Mouse (Mus musculus): ENCODE data around the gene Ap1m1. TPM values are rescaled to one million over a fixed set of nuclear protein-coding genes. Genes with fewer than 3 reads are reported as not detected.

The Ap1m1 gene
- total RNA-seq, 2 experiments from 2014 or later, result 53.1 to 106 TPM

DNA sequence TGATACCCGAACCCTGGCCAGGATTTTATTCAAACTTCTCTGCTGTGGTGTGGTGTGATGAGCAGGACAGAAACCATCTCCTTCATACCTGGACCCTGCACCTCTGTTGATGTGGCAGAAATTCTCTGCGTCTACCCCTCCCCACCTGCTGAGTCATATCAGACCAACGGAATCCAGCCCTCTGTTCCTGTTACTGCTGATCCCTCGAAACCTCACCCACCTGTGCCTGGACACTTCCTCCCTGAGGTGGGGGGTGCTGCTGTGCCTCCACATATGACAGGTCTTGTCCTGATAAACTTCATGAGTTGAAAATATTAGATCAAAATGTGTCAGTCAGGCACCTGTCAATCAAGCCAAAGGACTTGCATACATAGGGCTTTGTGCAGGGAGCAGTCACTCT, 45.5 kb downstream of the Ap1m1 start:
- peak; percentile 67 for ATAC-seq (ENCODE audit: poor library complexity, severe bottlenecking)

DNA sequence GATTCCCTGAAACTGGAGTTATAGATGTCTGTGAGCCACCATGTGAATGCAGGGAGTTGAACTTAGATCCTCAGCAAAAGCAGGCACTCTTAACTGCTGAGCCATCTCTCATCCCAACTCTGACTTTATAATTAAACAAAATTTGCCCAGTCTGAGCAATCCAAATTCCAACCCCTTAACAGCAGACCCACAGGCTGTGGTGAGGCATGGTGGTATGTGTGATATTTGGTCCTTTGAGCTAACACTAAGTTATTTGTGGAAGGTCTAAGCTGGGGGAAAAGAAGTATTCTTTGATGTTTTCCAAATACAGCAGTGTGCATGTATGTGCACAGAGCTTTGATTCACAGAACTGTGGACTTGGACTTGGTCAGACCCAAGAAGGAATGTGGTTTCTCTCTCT, 49.2 kb downstream of the Ap1m1 start:
- ATAC-seq (ENCODE audit: poor library complexity, severe bottlenecking), result no peak

DNA sequence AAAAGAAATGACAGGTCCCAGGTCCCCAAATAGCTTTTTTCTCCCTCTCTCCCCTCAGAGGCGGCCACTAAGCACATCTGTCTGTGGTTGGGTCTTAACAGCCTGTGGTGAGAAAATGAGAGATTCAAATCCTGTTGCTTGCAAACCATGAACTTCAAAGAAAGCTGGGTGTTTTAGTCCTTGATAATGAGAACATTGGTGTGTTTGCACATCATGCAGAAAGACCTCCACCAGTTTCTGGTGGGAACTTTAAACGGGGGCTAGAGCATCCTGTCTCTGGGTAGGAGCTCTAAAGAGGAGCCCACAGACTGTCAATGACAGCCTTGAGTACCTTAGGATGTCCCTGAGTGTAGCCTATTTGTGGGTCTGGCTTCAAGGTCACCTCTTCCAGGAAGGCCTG, 51.3 kb downstream of the Ap1m1 start:
- no peak for ATAC-seq (ENCODE audit: poor library complexity, severe bottlenecking)

DNA sequence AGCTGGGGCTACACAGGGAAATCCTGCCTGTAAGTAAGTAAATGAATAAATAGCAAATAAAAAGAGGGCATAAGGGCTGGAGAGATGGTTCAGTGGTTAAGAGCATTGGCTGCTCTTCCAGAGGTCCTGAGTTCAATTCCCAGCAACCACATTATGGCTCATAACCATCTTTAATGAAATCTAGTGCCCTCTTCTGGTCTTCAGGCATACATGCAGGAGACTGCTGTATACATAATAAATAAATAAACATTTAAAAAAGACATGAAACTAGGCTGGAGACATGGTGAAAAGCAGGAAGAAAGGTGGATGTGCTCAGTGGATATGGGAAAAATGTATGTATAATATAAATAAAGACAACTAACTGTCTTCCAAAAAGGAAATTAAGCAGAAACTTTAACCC, 53.5 kb downstream of the Ap1m1 start:
- ATAC-seq (ENCODE audit: poor library complexity, severe bottlenecking), result no peak

DNA sequence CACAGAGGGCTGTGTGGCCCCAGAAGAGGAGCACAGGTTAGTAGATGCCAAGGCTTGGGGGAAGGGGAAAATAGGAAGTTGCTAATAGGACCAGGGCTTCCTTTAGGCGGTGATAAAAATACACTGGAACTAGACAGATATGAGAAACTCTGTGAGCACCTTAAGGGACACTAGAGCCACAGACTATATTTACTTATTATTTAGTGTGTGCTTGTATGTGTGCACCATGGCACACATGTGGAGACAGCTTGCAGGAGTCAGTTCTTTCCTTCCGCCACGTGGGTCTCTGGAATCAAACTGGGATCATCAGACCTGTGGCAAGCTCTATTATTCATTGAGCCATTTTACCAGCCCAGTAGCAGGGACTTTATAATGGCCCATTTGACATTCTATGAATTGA, 55.3 kb downstream of the Ap1m1 start:
- peak; percentile 55 for ATAC-seq (ENCODE audit: poor library complexity, severe bottlenecking)

DNA sequence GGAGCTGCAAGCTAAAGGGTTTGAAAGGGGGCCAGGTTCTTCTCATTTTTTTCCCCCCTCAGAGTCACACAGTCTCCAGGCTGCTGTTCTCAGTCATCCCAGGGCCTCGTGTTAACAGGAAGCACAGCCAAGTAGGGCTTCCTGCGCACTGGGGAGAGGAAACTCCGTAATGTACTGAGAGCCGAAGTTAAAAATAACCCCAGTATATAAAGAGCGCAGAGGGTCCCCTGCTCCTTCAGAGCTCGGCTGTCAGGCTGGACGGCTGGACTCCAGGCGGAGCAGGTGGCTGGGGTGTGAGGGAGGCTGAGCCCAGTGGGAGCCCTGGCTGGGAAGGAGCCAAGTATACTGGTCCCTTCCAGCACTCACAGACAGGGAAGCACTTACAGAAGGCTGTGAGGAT, 55.9 kb downstream of the Ap1m1 start:
- ATAC-seq (ENCODE audit: poor library complexity, severe bottlenecking), result peak; percentile 71

DNA sequence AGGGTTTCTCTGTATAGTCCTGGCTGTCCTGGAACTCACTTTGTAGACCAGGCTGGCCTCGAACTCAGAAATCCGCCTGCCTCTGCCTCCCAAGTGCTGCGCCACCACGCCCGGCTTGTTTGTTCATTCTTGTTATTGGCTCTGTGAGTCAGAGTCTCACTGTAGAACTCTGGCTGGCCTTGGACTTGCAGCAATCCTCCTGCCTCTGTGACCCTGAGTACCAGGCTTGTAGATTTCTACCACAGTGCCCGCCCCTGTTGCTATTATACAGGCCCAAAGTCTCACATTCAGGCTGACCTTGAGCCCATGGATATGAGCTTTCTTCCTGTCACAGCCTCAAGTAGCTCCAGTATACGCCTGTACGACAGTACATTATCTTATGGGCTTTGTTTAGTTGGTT, 56.7 kb downstream of the Ap1m1 start:
- no peak for ATAC-seq (ENCODE audit: poor library complexity, severe bottlenecking)

DNA sequence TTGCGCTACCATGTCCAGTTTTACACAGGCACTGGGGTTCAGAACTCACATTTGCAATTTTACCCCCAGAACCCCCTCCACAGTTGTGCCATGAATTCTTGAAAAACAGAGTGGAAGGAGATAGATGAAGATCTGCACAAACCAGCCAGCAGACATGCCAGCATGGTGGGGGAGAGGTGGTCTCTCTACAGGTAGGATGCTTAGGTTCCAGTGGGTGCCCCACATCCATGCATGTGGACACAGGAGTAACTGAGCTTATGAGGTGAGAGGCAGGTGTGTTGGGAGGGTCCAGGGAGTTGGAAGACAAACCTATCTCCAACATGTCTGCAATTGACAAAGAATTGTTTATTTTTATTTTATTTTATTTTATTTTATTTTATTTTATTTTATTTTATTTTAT, 59.1 kb downstream of the Ap1m1 start:
- no peak for ATAC-seq (ENCODE audit: poor library complexity, severe bottlenecking)

DNA sequence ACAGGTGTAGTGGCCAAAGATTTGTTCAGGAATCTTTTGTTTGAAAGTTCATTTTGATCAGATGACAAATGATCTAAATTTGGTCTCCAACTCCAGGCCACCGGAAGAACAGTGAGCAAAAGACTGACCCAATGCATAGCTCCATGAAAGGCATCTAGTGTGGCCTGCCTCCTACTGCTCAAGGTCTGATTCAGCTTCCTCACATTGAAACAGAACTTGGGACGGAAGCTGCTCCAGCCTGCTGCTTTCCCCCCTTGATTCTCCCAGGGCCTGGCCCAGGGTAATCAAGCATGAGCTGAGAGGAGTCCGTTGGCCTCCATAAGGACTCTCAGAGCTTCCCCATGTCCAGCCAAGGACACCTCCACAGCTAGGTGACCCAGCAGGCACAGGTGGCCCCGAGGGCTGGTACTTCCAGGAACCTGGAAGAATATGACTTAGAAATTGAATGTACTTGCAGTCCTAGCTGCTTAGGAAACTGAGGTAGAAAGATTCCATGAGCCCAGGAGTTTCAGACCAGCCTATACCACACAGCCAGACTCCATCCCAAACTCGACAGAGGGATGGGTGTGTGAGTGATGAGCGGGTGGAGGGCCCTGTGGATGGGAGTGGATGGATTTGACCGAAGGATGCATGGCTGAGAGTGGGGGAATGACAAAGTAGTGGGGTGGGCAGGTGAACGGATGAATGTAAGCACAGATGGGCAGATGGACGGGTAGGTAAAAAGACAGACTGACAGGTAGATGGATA, 61.0 kb downstream of the Ap1m1 start:
- ATAC-seq (ENCODE audit: poor library complexity, severe bottlenecking), result no peak

DNA sequence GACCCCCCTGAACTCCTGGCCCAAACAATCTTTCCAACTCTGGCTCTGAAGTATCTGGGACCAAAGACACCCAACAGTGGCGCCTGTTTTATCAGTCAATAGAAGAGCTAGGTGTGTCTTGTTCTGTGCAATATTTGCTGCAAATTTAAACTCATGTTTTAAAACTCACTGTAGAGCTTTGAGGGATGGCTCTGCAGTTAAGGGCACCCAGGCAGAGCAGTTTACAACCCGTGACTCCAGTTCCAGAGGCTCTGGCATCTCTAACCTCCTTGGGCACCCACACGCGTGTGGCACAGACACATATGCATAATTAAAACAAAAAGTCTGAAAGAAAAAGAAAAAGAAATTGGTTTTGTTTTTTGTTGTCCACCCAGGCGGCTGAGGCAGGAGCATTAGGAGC, 61.7 kb downstream of the Ap1m1 start:
- no peak for ATAC-seq (ENCODE audit: poor library complexity, severe bottlenecking)

DNA sequence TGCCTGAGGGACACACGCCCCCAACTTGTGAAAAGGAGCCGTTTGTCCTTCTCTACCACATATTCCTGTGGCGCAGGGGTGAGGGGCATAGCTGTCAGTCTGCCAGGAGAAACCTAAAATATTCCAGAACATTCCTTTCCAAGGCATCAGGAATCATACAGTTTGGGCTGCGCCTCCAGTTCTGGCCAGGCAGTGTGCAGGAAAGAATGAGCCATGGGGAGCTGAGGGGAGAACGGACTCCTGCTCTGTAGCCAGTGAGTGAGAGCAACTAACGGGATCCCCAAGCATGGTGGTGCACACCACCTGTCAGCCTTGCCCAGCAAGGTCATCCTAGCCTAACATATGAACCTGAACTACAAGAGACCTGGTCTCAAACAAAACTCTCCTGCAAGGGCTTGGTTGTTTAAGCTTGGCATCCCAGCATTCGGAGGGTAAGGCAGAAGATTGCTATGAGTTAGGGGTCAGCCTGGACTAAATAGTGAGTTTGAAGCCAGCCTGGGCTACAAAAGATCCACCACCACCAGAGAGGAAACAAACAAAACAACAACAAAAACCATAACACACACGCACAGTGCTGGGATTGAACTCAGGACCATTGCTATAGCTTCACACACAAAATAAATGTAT, 63.3 kb downstream of the Ap1m1 start:
- no peak for ATAC-seq (ENCODE audit: poor library complexity, severe bottlenecking)

DNA sequence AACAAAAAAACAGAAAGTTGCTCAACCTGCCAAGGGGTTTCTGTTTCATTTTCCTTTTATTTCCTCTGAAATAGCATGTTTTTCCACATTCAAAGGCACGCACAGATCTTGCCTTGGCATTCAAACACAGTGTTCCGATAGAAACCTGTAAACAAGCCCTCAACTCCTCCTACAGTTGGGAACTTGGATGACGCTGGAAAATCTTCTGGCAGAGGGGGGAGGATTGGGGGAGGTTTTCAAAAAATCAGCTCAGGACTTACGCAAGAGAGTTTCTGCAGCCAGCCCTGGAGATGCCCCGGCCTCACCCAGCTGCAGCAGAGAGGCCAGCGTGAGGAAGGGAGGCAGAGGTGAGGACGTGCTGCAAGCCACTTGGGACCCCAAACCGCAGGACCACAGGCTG, 63.8 kb downstream of the Ap1m1 start:
- ATAC-seq (ENCODE audit: poor library complexity, severe bottlenecking), result peak; percentile 92

DNA sequence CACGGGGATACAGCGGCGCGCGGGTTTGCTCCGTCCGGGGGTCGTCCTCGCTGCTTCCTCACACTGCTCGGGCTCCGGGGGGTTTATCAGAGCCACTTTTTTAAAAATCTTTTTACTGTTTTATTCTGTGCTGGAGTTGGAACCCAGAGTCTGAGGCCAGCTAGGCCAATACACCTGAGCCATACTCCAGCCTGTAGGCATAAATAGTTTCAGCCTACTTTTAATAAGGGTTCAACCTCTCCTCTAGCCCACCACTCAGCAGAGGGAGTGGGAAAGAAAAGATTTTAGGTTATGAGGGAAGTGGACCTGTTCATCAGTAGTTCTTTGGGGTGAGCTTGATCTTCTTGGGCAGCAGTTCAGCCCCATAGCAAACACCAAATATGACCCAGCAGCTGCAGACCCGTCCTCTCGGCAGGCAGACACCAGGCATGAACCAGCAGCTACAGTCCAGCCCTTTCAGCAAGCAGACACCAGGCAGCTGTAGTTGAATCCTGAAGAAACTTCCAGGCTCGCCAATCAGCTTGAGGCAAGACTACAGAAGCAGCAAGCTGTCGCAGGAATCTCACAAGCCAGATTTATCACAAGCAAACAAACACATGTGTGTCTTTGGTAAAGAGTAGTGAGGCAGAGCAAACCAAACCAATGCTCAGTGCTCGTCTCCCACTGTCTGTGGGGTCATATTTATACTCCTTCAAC, 65.5 kb downstream of the Ap1m1 start, which contains the start of gene Gm10282:
Gene Gm10282 (minus strand): TSS at position 51 of the 696 bp plus-strand sequence.
- ATAC-seq (ENCODE audit: poor library complexity, severe bottlenecking), result no peak

DNA sequence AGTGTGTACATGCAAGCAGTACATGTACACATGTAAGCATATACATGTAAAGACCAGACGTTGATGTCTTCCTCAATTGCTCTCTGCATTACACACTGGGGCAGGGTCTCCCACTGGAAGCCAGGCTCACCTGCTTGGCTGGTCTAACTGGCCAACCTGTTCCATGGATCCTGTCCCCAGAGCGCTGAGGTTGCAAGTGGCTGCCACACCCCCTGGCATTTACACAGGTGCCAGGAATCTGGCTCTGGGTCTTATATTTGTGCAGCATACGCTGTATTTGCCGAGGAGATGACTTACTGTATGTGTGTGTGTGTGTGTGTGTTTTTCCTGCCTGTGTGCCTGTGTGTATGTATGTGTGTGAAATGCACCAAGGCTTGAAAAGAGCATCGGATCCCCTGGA, 67.1 kb downstream of the Ap1m1 start:
- ATAC-seq (ENCODE audit: poor library complexity, severe bottlenecking), result no peak

Other genes with a start within 250 kb of the Ap1m1 start
- 107 and 114 TPM in 2 replicates for gene Cyp4f18, start 230.4 kb upstream of the Ap1m1 start, total RNA-seq (2015)
- 65.9 and 74.6 TPM in 2 replicates for gene Cyp4f18, start 230.4 kb upstream of the Ap1m1 start, total RNA-seq (2017)
- not detected in 2 replicates for gene Olfr372, start 198.8 kb upstream of the Ap1m1 start, total RNA-seq (2015)
- 0.18 and 0.37 TPM in 2 replicates for gene Olfr372, start 198.8 kb upstream of the Ap1m1 start, total RNA-seq (2017)
- not detected in 2 replicates for gene Olfr373, start 156.8 kb upstream of the Ap1m1 start, total RNA-seq (2015)
- gene Olfr373, start 156.8 kb upstream of the Ap1m1 start, total RNA-seq (2017), result not detected in 2 replicates
- not detected in 2 replicates for gene Olfr374, start 133.0 kb upstream of the Ap1m1 start, total RNA-seq (2015)
- gene Olfr374, start 133.0 kb upstream of the Ap1m1 start, total RNA-seq (2017), result not detected in 2 replicates
- gene Tpm4, start 105.0 kb upstream of the Ap1m1 start, total RNA-seq (2015), result 301 and 308 TPM in 2 replicates
- gene Tpm4, start 105.0 kb upstream of the Ap1m1 start, total RNA-seq (2017), result 515 and 545 TPM in 2 replicates
- 63.8 and 66.5 TPM in 2 replicates for gene Rab8a, start 78.8 kb upstream of the Ap1m1 start, total RNA-seq (2015)
- 436 and 580 TPM in 2 replicates for gene Rab8a, start 78.8 kb upstream of the Ap1m1 start, total RNA-seq (2017)
- 8.3 and 12.3 TPM in 2 replicates for gene Hsh2d, start 50.4 kb upstream of the Ap1m1 start, total RNA-seq (2015)
- gene Hsh2d, start 50.4 kb upstream of the Ap1m1 start, total RNA-seq (2017), result 6.7 and 6.9 TPM in 2 replicates
- 0.21 TPM in 1 of 2 replicates, not detected in the other for gene Cib3, start 27.2 kb upstream of the Ap1m1 start, total RNA-seq (2015)
- 0.16 and 0.55 TPM in 2 replicates for gene Cib3, start 27.2 kb upstream of the Ap1m1 start, total RNA-seq (2017)
- not detected in 2 replicates for gene Gm11034, start 26.4 kb upstream of the Ap1m1 start, total RNA-seq (2015)
- not detected in 2 replicates for gene Gm11034, start 26.4 kb upstream of the Ap1m1 start, total RNA-seq (2017)
- gene Fam32a, start 20.3 kb upstream of the Ap1m1 start, total RNA-seq (2015), result 68.0 and 69.3 TPM in 2 replicates
- gene Fam32a, start 20.3 kb upstream of the Ap1m1 start, total RNA-seq (2017), result 57.1 and 62.0 TPM in 2 replicates
- 40.0 and 43.6 TPM in 2 replicates for gene Gm10282, start 65.2 kb downstream of the Ap1m1 start, total RNA-seq (2015)
- 40.6 and 43.1 TPM in 2 replicates for gene Gm10282, start 65.2 kb downstream of the Ap1m1 start, total RNA-seq (2017)
- 70.6 and 72.1 TPM in 2 replicates for gene Klf2, start 79.0 kb downstream of the Ap1m1 start, total RNA-seq (2015)
- 18.9 and 25.5 TPM in 2 replicates for gene Klf2, start 79.0 kb downstream of the Ap1m1 start, total RNA-seq (2017)
- 45.7 and 53.4 TPM in 2 replicates for gene Eps15l1, start 181.4 kb downstream of the Ap1m1 start, total RNA-seq (2015)
- gene Eps15l1, start 181.4 kb downstream of the Ap1m1 start, total RNA-seq (2017), result 41.9 and 46.5 TPM in 2 replicates
- gene Calr3, start 203.9 kb downstream of the Ap1m1 start, total RNA-seq (2015), result 0.62 TPM in 1 of 2 replicates, not detected in the other
- gene Calr3, start 203.9 kb downstream of the Ap1m1 start, total RNA-seq (2017), result 0.49 TPM in 1 of 2 replicates, not detected in the other
- 0.89 and 1.5 TPM in 2 replicates for gene 1700030K09Rik, start 203.9 kb downstream of the Ap1m1 start, total RNA-seq (2015)
- gene 1700030K09Rik, start 203.9 kb downstream of the Ap1m1 start, total RNA-seq (2017), result 2.8 and 3.0 TPM in 2 replicates
- gene Cherp, start 235.2 kb downstream of the Ap1m1 start, total RNA-seq (2015), result 55.9 and 63.0 TPM in 2 replicates
- gene Cherp, start 235.2 kb downstream of the Ap1m1 start, total RNA-seq (2017), result 5.9 and 21.8 TPM in 2 replicates

Measured in megakaryocyte, adult 5-6 weeks (primary cell).